Comparison of ENCODE assay signal across 21 mouse cellular contexts in genomic region chr2:14633202-14633601, GRCm38 (mm10).
"Had no signal": no experiment of that assay in that cellular context is flagged by ENCODE, and none has a peak within 500 bp of the region (broad histone marks: within the 10 kb centered on the region; RNA-seq: fewer than 3 reads in every experiment).

No protein-coding gene starts in this region.

- H3K4me3 ChIP-seq: heart, embryonic 10.5 days; heart, embryonic 12.5 days; hindbrain, embryonic 13.5 days; hindbrain, embryonic 15.5 days; kidney, embryonic 15.5 days; left cerebral cortex, adult 2 months; limb, embryonic 10.5 days; limb, embryonic 12.5 days; liver, embryonic 13.5 days; liver, embryonic 15.5 days had no signal

- H3K27me3 ChIP-seq: heart, embryonic 12.5 days; hindbrain, embryonic 13.5 days; hindbrain, embryonic 15.5 days; kidney, embryonic 15.5 days; limb, embryonic 12.5 days; liver, embryonic 13.5 days; liver, embryonic 15.5 days had no signal

- H3K36me3 ChIP-seq: heart, embryonic 10.5 days; heart, embryonic 12.5 days; hindbrain, embryonic 13.5 days; hindbrain, embryonic 15.5 days; kidney, embryonic 15.5 days; limb, embryonic 10.5 days; limb, embryonic 12.5 days; liver, embryonic 13.5 days; liver, embryonic 15.5 days had no signal

- DNase-seq: gastrocnemius, postnatal 14 days; gastrocnemius, postnatal 36 days; heart, adult 18-20 months; heart, postnatal 10 days; kidney, adult 11 months; kidney, adult 2 months; kidney, adult 9 months; kidney, postnatal 14 days; kidney, postnatal 36 days; liver; liver, embryonic 13.5 days; liver, postnatal 0 days had no signal
